Mouse (Mus musculus): ENCODE results near the gene Pdcl3. TPM values are rescaled to one million over a fixed set of nuclear protein-coding genes. Genes with fewer than 3 reads are reported as not detected.
"Not testable (repeated sequence)": the region's sequence is repeated elsewhere in the genome, so short reads cannot be mapped to it uniquely, and the experiment has no call there.

Gene Pdcl3
- polyA plus RNA-seq, 1 experiment from 2014 or later: 149 TPM

DNA sequence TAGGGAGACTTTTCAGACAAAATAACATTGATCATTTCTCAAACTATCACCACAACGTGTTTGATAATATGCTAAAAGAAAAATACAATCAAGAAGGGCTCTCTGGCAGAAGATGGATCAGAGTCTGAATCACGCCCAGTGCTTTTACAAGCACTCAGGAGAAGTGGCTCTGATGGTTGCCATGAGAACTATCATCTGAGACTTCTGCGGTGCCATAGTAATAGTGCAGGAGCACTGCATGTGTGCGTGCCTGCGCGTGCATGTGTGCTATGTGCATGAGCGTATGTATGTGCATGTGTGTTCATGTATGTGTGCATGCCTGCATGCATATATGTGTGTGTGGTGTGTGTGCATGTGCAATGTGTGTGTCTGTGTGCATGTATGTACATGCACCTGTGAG is 43.8 kb downstream of the Pdcl3 start:
- H3K27ac ChIP-seq (replicated peaks): no peak overlapping the region
- peaks cover 19% of the 10 kb centered on the region; the same call in 1 of the 2 replicates for H3K4me1 ChIP-seq (replicated peaks)
- no peak overlapping the region for H3K9ac ChIP-seq
- no peak overlapping the region for H3K4me2 ChIP-seq
- no peaks in the 10 kb centered on the region for H3K36me3 ChIP-seq
- WGBS: 85% methylated on average over 7 of the region's 7 CpGs
- H3K4me3 ChIP-seq: no peak overlapping the region
- no peaks in the 10 kb centered on the region for H3K9me3 ChIP-seq
- no peak for ATAC-seq (ENCODE audit: low FRiP score, low read depth)
- no peaks in the 10 kb centered on the region for H3K27me3 ChIP-seq

GRCm38 (mm10) chr1:39030108-39030507 is 44.7 kb downstream of the Pdcl3 start:
- Histone ChIP-seq H3K4me2 (peak overlapping the region; percentile 44), H3K4me1 (replicated peaks) (peaks cover 10% of the 10 kb centered on the region; the same call in 1 of the 2 replicates), H3K27me3 (no peaks in the 10 kb centered on the region), H3K27ac (replicated peaks) (no peak overlapping the region), H3K4me3 (no peak overlapping the region), H3K9ac (no peak overlapping the region), H3K9me3 (no peaks in the 10 kb centered on the region), H3K36me3 (no peaks in the 10 kb centered on the region)
- 14% methylated on average over 7 of the region's 7 CpGs for WGBS
- no peak for ATAC-seq (ENCODE audit: low FRiP score, low read depth)

DNA sequence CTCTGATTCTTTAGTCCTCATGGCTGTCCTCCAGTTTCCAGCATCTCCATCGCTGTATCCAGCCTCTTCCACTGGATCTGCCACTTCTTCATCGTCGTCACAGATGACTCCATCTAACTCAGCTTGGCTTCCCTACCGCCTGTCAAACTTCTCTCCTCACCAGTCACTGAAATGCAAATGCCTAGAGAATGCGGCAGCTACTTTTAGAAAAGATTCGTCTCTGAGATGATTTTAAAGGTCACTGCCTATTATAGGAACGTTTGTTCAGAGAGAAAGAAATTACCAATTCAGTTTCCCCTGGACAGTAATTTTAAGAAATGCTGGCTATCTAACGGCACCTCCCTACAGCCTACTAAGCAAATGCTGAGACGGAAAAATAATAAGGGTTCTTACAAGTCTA is 50.4 kb downstream of the Pdcl3 start:
- H3K27me3 ChIP-seq: no peaks in the 10 kb centered on the region
- H3K9me3 ChIP-seq: no peaks in the 10 kb centered on the region
- no peak overlapping the region for H3K27ac ChIP-seq (replicated peaks)
- H3K9ac ChIP-seq: no peak overlapping the region
- no peaks in the 10 kb centered on the region for H3K4me1 ChIP-seq (replicated peaks)
- H3K36me3 ChIP-seq: no peaks in the 10 kb centered on the region
- WGBS: 83% methylated on average over 9 of the region's 9 CpGs
- ATAC-seq (ENCODE audit: low FRiP score, low read depth): no peak
- no peak overlapping the region for H3K4me2 ChIP-seq
- no peak overlapping the region for H3K4me3 ChIP-seq

DNA sequence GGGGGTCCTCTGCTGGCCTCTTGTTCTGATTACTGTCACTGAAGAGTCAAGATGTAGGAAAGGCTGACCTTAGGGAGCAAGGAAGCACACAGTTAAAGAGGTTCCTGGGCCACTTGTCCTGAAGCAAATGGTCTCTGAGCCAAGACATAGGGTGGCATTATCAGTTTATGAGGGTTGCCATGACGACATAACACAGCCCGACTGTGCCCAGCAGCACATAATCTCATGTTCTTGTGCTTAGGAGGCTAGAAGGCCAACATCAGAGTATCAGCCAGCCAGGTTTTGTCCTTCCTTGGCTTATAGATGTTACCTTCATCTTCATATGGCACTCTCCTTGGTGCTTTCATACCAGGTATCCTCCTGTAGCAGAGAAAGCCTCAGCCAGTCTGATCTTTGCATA is 56.8 kb downstream of the Pdcl3 start:
- ATAC-seq (ENCODE audit: low FRiP score, low read depth): no peak
- H3K4me3 ChIP-seq: no peak overlapping the region
- no peak overlapping the region for H3K4me2 ChIP-seq
- no peaks in the 10 kb centered on the region for H3K4me1 ChIP-seq (replicated peaks)
- H3K36me3 ChIP-seq: no peaks in the 10 kb centered on the region
- no peaks in the 10 kb centered on the region for H3K9me3 ChIP-seq
- no peak overlapping the region for H3K27ac ChIP-seq (replicated peaks)
- no peak overlapping the region for H3K9ac ChIP-seq
- WGBS: 64% methylated on average over 2 of the region's 2 CpGs
- no peaks in the 10 kb centered on the region for H3K27me3 ChIP-seq

DNA sequence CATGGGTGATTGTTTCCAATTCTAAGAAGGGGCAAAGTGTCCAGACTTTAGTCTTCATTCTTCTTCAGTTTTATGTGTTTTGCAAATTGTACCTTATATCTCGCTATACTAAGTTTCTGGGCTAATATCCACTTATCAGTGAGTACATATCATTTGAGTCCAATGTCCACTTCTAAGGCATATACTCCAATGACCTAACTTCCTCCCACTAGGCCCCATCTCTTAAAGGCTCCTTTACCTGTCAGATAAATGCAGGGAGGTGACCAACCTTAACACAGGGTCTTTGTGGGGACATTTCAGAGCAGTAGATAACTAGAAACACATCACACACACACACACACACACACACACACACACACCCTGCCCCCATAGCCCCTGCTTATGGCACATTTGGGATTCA is 59.0 kb downstream of the Pdcl3 start:
- not testable (repeated sequence) for ATAC-seq (ENCODE audit: low FRiP score, low read depth); H3K4me1 ChIP-seq (replicated peaks); H3K36me3 ChIP-seq; H3K4me2 ChIP-seq; H3K9ac ChIP-seq; H3K27ac ChIP-seq (replicated peaks); H3K27me3 ChIP-seq; H3K9me3 ChIP-seq; H3K4me3 ChIP-seq
- 86% methylated on average over 1 of the region's 1 CpGs for WGBS

GRCm38 (mm10) chr1:39046689-39047088 is 61.3 kb downstream of the Pdcl3 start:
- WGBS: 17% methylated on average over 7 of the region's 7 CpGs
- H3K27ac ChIP-seq (replicated peaks): no peak overlapping the region
- no peak for ATAC-seq (ENCODE audit: low FRiP score, low read depth)

More at GRCm38 (mm10) chr1:39046689-39047088, 61.3 kb downstream of the Pdcl3 start:
- H3K4me1 ChIP-seq (replicated peaks): no peaks in the 10 kb centered on the region
- no peak overlapping the region for H3K9ac ChIP-seq
- H3K9me3 ChIP-seq: no peaks in the 10 kb centered on the region
- no peak overlapping the region for H3K4me2 ChIP-seq
- H3K27me3 ChIP-seq: no peaks in the 10 kb centered on the region
- H3K36me3 ChIP-seq: no peaks in the 10 kb centered on the region
- H3K4me3 ChIP-seq: no peak overlapping the region

Other genes with a start within 250 kb of the Pdcl3 start
- gene Lonrf2, start 148.9 kb upstream of the Pdcl3 start, polyA plus RNA-seq (2015; fragmentation: Nextera tagmentation; extraction: Ambion mirVana): 21.9 and 24.1 TPM in 2 replicates
- 54.7 and 58.8 TPM in 2 replicates for gene Chst10, start 87.4 kb upstream of the Pdcl3 start, polyA plus RNA-seq (2015; fragmentation: Nextera tagmentation; extraction: Ambion mirVana)
- 1.5 and 1.8 TPM in 2 replicates for gene Nms, start 46.5 kb upstream of the Pdcl3 start, polyA plus RNA-seq (2015; fragmentation: Nextera tagmentation; extraction: Ambion mirVana)
- gene Npas2, start 208.1 kb downstream of the Pdcl3 start, polyA plus RNA-seq (2015; fragmentation: Nextera tagmentation; extraction: Ambion mirVana): 0.68 and 1.2 TPM in 2 replicates